Mouse (Mus musculus) myocyte (in vitro differentiated cells): ENCODE measurements around the gene Abcg2.

Source experiments
- E2F4 ChIP-seq: IDR thresholded peaks from one replicate; pipeline ENCODE4 v1.6.1; 2011; ENCODE audit warnings: mild to moderate bottlenecking, control low read depth, moderate library complexity; ENCODE audit not compliant: insufficient read depth
- MAX ChIP-seq: IDR thresholded peaks from one replicate; pipeline ENCODE4 v1.6.1; 2011; ENCODE audit warnings: low read depth, mild to moderate bottlenecking, control low read depth
- MYOD1 ChIP-seq, 3 experiments: IDR thresholded peaks; one replicate each; pipeline ENCODE4 v1.6.1; 2011; ENCODE audit warnings: control low read depth in 2 of 3, low read depth in 2 of 3, mild to moderate bottlenecking in 2 of 3, moderate library complexity in 1 of 3; ENCODE audit not compliant: insufficient read length in 2 of 3, control insufficient read depth in 1 of 3
- MYOG ChIP-seq, 3 experiments: IDR thresholded peaks; one replicate each; pipeline ENCODE4 v1.6.1; 2011; ENCODE audit warnings: control low read depth in 2 of 3, low read depth in 2 of 3, mild to moderate bottlenecking in 2 of 3; ENCODE audit not compliant: insufficient read length in 2 of 3, control insufficient read depth in 1 of 3, insufficient read depth in 1 of 3
- POLR2A ChIP-seq: IDR thresholded peaks from one replicate; pipeline ENCODE4 v1.6.1; 2011; ENCODE audit warnings: low read depth, mild to moderate bottlenecking, control low read depth, moderate library complexity; ENCODE audit not compliant: insufficient read length
- POLR2AphosphoS2 ChIP-seq: IDR thresholded peaks from one replicate; pipeline ENCODE4 v1.6.1; 2011; ENCODE audit warnings: low read depth, control low read depth; ENCODE audit not compliant: insufficient read length
- TCF12 ChIP-seq: IDR thresholded peaks from one replicate; pipeline ENCODE4 v1.6.1; 2011; ENCODE audit warnings: mild to moderate bottlenecking, control low read depth; ENCODE audit not compliant: poor library complexity, insufficient read depth, severe bottlenecking

- no peak for TF ChIP-seq E2F4
- no peak for TF ChIP-seq POLR2A
- no peak for TF ChIP-seq POLR2AphosphoS2
- TF ChIP-seq MAX, result no peak
- TF ChIP-seq MYOG (IDR thresholded peaks at IDR 0.05; ENCODE audit: control insufficient read depth in 1 of 3, insufficient read depth in 1 of 3, insufficient read length in 2 of 3, low read depth in 2 of 3), result no peak
- TF ChIP-seq TCF12, result no peak
- TF ChIP-seq MYOD1 (IDR thresholded peaks at IDR 0.05; ENCODE audit: control insufficient read depth in 1 of 3, insufficient read length in 2 of 3, low read depth in 2 of 3), result no peak
These were observed 93.5 kb downstream of the Abcg2 start for GRCm38 (mm10) chr6:58677802-58678201.
